Mouse (Mus musculus) gastrocnemius, adult 18-20 months (tissue): ENCODE data around the gene Mapk11. TPM values are rescaled to one million over a fixed set of nuclear protein-coding genes. Genes with fewer than 3 reads are reported as not detected.

Experiments used
- DNase-seq: peaks from one replicate; pipeline ENCODE4 v3.0.0; 2021; ENCODE audit warnings: low spot score
- microRNA-seq: library from miRNA; unstranded; fragments of <30 nt; microRNA quantifications from one replicate; pipeline ENCODE4 v1.2.0, GENCODE M21; 2021
- total RNA-seq, 2 experiments: library from RNA; stranded (reverse); gene quantifications; 2 replicates each; pipeline ENCODE4 v1.2.3; 2021

Gene Mapk11
- total RNA-seq, 2 experiments from 2014 or later = 0.89 to 1.9 TPM

- no peak for DNase-seq
Measured at GRCm38 (mm10) chr15:89106073-89106472, 43.4 kb downstream of the Mapk11 start.

GRCm38 (mm10) chr15:89104425-89104824 is 45.0 kb downstream of the Mapk11 start:
- DNase-seq = no peak

GRCm38 (mm10) chr15:89103921-89104320 is 45.5 kb downstream of the Mapk11 start:
- DNase-seq = no peak

GRCm38 (mm10) chr15:89102646-89103045 is 46.8 kb downstream of the Mapk11 start:
- DNase-seq = no peak

- DNase-seq = no peak
Measured at GRCm38 (mm10) chr15:89100823-89101222, 48.6 kb downstream of the Mapk11 start.

GRCm38 (mm10) chr15:89098616-89099015 is 50.8 kb downstream of the Mapk11 start:
- DNase-seq = no peak

- no peak for DNase-seq
Measured at GRCm38 (mm10) chr15:89097450-89097849, 52.0 kb downstream of the Mapk11 start.

Small RNAs within 50 kb of the gene (microRNA-seq; reads per million reads assigned to microRNA genes)
- gene Mir6958 = 3.1 reads per million
- not detected for gene Mir7118

Other genes starting within 250 kb of the Mapk11 start
- gene Ttll8, start 195.2 kb downstream of the Mapk11 start, total RNA-seq = not detected
- not detected for gene Mlc1, start 170.6 kb downstream of the Mapk11 start, total RNA-seq
- gene Mov10l1, start 166.7 kb downstream of the Mapk11 start, total RNA-seq = not detected
- gene Panx2, start 89.9 kb downstream of the Mapk11 start, total RNA-seq = not detected
- 10 to 100 TPM; 31.6 to 36.1 TPM for gene Trabd, start 74.5 kb downstream of the Mapk11 start, total RNA-seq
- 10 to 100 TPM; 14.7 to 15.5 TPM for gene Selenoo, start 60.5 kb downstream of the Mapk11 start, total RNA-seq
- 1 to 10 TPM; 6.9 to 8.4 TPM for gene Tubgcp6, start 26.5 kb downstream of the Mapk11 start, total RNA-seq
- 1 to 10 TPM; 5.7 to 5.9 TPM for gene Hdac10, start 20.9 kb downstream of the Mapk11 start, total RNA-seq
- gene Mapk12, start 8.9 kb downstream of the Mapk11 start, total RNA-seq = 100 to 1,000 TPM; 142 to 145 TPM
- 1 to 10 TPM; 4.0 to 8.2 TPM for gene Plxnb2, start 31.2 kb upstream of the Mapk11 start, total RNA-seq
- 1 to 10 TPM; 8.8 to 9.6 TPM for gene Dennd6b, start 46.9 kb upstream of the Mapk11 start, total RNA-seq
- gene Ppp6r2, start 61.9 kb upstream of the Mapk11 start, total RNA-seq = 10 to 100 TPM; 90.7 to 93.0 TPM
- gene Sbf1, start 165.7 kb upstream of the Mapk11 start, total RNA-seq = 10 to 100 TPM; 59.4 to 61.0 TPM
- not detected for gene Adm2, start 173.1 kb upstream of the Mapk11 start, total RNA-seq
- under 1 TPM in 1 of 2 experiments, not detected in 1; 0.48 TPM for gene Miox, start 184.8 kb upstream of the Mapk11 start, total RNA-seq
- 10 to 100 TPM; 11.4 to 12.5 TPM for gene Lmf2, start 206.0 kb upstream of the Mapk11 start, total RNA-seq
- 10 to 100 TPM; 39.2 to 46.1 TPM for gene Ncaph2, start 206.1 kb upstream of the Mapk11 start, total RNA-seq
- gene Sco2, start 224.2 kb upstream of the Mapk11 start, total RNA-seq = 10 to 100 TPM; 12.4 to 13.9 TPM
- gene Tymp, start 227.4 kb upstream of the Mapk11 start, total RNA-seq = under 1 TPM; 0.31 to 0.43 TPM
- under 1 TPM in 1 of 2 experiments, not detected in 1; 0.64 TPM for gene Odf3b, start 229.7 kb upstream of the Mapk11 start, total RNA-seq
- gene Klhdc7b, start 235.3 kb upstream of the Mapk11 start, total RNA-seq = not detected